Mouse (Mus musculus): ENCODE data around the gene Pcdh15. TPM values are rescaled to one million over a fixed set of nuclear protein-coding genes. Genes with fewer than 3 reads are reported as not detected.

The Pcdh15 gene
- polyA plus RNA-seq, 2 experiments from 2014 or later = 0.16 TPM; not detected in 1

DNA sequence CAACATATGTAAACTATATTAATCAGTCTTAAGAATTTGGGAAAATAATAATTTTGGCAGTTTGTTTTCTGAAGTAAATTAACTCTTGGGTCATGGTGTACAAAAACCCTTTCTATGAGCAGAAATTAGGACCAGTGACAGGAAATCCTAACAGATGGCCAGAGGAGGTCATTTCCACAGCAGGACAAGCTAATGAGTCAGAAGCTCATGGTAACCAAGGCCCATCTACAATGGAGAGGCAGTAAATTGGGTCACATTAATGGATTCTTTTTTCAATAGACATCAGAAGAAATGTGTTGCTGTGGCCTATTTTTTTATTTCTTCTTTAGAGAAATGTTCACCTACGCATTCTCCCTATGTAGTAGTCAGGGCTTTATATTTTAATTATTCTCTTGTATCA is 923.9 kb downstream of the Pcdh15 start:
- ATAC-seq = no peak

DNA sequence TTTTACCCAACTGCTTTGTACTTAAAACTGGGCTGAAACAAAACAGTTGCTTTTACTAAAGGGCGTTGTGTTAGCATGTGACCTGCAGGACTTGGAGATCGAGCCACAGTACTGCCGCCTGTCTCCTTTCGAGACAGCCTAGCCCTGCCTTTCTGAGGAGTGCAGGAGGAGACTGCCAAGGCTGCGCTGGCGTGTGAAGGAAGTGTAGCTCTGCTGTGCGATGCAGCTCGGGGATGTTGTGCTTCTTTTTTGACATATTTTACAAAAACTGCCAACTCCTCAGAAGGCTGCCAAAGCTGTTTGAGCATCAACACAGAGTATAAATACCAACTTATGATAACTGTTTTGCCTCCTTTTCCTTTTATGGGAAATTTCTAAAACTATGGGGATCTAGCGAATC is 953.9 kb downstream of the Pcdh15 start:
- ATAC-seq = no peak

DNA sequence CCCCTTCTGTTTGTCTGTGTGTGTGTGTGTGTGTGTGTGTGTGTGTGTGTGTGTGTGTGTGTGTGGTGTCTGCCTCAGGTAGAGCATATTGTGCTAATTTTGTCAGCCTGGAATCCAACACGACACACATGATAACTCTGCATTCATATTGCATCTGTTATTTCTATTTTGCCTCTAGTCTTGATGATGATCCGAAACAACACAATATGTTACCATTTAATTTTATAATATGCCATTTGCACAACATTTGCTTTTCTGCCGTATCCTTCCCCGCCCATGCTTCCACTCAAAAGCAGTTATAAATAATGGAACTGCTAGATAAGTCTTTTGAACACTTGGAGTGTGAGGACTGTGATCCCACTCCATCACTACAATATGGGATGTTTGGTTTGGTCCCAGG is 987.5 kb downstream of the Pcdh15 start:
- no peak for ATAC-seq

GRCm38 (mm10) chr10:74098296-74098695 is 999.2 kb downstream of the Pcdh15 start:
- no peak for ATAC-seq

DNA sequence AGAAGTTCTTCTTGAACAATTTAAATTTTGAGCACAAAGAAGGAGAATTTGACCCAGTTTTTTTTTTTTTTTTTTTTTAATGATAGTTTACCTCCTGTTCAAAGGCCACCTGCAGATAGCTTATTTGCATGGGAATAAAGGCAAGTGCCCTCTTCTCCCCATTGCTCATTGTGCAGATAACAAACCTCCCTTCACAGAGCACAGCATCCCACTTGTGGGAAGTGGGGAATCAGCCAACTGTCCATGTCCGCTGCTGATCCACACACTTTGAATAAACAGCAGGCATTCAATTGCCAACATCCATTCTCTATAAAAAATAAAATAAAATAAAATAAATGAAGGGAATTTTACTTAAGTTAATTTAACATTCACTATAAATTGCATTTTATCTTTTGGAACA is 1015.0 kb downstream of the Pcdh15 start:
- no peak for ATAC-seq

GRCm38 (mm10) chr10:74116817-74117216 is 1017.7 kb downstream of the Pcdh15 start:
- no peak for ATAC-seq

DNA sequence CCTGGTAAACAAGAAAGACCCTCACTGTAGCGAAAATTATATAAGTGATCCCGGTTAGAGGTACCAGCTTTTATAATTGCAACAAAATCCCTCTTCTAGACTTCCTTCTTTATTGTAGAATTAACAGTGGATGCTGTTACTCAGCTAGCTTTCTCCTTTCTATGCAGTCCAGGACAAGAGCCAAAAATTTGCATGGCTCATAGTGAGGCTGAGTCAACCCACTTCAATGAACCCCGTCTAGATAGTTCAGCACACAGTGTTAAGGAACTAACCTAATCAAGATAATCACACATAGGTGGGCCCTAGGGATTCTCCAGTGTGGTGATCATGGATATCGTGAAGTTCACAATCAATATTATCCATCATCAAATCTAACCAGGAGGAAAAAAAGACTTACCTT is 1024.3 kb downstream of the Pcdh15 start:
- no peak for ATAC-seq

- no peak for ATAC-seq
These were observed 1030.0 kb downstream of the Pcdh15 start for GRCm38 (mm10) chr10:74129192-74129591.

DNA sequence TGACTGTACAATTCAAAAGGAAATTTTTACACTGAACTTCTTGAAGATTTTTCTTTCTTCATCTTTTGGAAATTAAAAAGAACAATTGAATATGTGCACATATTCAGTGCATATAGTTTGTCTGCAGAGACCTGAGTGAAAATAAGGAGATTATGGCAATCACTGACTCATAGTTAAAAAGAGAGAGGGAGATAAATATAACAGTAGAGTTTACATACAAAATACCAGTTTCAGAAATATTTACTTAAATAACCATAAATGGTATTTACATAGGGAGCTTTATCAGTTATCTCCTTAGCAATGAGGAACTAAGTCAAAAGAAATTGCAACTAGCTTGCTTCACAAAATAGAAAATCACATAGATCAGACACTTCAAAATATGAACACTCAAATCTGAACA is 1030.5 kb downstream of the Pcdh15 start:
- ATAC-seq = no peak

DNA sequence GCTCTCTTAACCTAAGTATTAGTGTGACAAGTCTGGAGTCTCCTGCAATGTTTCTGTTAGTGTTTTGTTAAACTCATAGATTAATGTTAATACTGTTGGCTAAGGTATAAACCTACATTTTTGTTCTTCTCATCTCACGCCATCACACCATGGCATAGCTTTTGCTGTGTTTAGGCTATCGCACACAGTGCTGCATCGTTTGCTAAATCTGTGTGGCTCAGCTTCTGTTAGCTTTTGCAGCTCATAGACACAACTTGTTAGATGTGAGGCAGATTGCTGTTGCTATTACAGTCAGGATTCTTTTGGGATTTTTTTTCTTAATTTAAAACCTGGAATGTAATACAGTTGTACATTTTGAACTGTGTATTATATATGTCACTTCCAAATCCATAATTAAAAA is 1031.7 kb downstream of the Pcdh15 start:
- ATAC-seq = no peak

DNA sequence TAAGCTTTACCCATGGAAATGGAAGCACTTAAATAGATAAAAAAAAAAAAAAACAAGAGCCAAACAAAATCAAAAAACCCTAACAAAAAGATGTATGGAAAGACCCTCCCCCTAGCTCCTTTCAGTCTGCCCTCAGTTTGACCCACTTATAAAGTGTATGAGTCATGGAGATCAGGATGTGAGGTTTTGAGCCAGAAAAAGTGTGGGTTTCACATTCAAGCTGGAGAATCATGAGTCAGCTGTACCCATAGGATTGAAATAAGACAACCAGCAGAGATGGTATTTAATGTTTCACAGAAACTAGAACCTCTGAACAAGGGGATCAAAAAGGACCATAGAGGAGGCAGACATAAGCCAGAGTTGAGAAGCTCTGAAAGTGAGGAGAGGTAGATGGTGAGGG is 1048.8 kb downstream of the Pcdh15 start:
- no peak for ATAC-seq

DNA sequence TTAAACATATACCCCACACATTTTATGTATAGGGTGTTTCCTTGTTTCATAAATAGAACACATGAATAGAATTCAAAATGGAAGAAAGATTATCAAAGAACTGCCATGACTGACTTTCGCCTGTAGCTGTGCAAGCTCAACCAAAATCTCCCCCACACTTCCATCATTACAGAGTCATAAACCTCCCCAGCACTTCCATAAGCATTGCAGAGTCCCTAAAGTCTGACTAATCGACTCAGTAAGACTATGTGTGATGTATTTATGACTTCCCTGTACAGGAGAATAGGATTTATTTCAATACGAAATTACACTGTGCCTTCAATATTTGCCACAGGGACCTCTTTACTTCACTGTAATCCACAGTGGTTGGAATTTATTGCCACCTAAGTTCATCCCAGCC is 1082.8 kb downstream of the Pcdh15 start:
- ATAC-seq = no peak

DNA sequence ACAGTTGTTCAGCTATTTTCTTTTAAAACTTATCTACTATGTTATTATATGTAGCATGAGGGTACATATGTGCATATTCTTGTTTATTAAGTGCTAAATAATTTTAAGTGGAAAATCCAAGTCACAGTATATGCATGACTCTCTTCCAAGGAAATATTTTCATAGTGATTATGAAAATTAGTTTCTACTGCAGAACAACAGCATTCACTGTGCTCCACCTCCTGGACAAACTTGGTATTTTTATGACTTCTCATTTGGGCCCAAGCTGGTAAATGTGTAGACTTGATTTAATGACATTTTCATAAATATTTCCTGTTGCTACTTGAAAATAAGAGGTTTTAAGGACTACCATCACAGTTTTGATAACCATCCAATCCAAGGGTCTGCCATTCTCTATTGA is 1104.5 kb downstream of the Pcdh15 start:
- no peak for ATAC-seq

DNA sequence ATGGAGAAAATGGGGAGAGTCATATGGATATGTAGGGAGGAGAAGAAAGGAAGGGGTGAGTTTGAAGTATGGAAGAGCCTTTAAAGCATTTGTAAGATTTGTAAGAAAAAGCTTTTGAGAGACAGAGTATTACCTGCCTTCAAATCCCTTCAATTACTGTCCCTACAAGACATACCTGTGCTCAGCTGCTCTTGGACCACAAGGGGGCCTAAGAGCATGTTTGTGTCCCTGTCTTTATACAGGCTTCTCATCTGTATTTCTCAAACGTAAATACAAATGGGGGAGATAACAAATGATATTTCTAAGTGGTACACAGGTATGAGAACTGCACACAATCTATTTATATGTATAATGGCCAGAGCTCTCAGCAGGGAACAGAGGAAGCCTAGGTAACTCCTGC is 1118.1 kb downstream of the Pcdh15 start:
- no peak for ATAC-seq

DNA sequence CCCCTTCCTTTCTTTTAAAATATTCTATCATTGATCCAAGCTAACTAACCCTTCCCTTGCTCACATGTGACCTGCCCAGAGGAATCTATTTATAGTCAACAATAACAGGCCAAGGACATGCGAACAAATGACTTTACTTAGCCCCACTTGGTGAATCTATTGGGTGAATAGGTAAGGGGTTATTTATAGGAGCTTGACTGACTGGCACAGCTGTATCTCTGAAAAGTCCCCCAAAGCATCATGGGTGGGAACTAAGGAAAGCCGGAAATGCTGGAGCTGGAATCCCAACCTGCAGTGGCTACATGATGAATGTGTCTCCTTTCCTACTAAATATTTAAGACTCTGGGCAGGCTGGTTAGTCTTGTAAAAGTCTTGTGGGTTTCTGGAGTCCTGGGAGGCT is 1121.3 kb downstream of the Pcdh15 start:
- ATAC-seq = no peak

GRCm38 (mm10) chr10:74257716-74258446 is 1158.7 kb downstream of the Pcdh15 start:
- ATAC-seq = no peak

GRCm38 (mm10) chr10:74258639-74259038 is 1159.5 kb downstream of the Pcdh15 start:
- ATAC-seq = no peak

DNA sequence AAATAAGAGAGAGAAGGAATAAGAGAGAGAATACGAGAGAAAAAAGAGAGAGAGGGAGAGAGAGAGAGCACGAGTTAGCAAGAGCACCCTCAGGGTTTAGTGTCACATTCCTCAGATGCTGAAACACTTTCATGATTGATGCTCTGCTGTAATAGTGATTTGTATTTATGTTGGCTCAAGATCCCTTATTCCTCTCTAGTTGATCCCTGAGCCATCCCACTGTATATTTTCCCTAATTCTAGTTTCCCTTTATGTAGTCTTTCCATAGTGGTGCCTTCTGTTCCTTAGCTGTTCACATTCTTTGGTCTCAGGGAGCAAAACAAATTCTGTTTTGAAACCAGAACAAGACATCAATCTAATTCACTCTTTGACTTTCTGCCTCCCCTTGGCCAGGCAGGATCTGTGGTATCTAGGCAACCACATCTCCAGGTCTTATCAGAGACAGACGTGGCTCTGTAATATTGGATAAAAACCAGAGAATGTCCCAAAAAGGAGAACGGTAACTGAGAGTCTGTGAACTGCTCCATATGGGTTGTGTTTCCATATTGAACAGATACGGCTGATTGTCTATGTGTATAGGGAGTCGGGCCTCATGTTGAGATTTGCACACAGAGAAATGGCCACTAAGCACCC is 1170.6 kb downstream of the Pcdh15 start:
- no peak for ATAC-seq

DNA sequence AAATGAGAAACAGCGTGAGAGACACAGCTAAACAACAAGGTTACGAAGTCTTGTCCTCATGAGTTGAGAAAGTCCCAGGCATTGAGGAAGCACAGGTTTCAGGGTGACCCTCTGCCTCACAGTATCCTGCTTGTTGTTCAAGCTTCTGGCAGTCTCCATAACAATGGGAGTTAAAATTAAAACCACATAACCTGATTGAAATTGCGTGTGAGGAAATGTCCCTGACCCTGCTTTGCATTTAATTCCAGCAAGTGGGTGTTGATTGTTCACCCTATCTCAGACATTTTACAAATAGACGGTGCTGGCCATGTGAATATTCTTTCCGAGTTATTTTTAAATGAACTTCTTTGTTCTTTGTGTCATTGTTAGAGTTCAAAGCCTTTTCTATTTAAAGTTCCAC is 1171.8 kb downstream of the Pcdh15 start:
- no peak for ATAC-seq

- ATAC-seq = no peak
These were observed 1205.0 kb downstream of the Pcdh15 start for GRCm38 (mm10) chr10:74304120-74304519.

DNA sequence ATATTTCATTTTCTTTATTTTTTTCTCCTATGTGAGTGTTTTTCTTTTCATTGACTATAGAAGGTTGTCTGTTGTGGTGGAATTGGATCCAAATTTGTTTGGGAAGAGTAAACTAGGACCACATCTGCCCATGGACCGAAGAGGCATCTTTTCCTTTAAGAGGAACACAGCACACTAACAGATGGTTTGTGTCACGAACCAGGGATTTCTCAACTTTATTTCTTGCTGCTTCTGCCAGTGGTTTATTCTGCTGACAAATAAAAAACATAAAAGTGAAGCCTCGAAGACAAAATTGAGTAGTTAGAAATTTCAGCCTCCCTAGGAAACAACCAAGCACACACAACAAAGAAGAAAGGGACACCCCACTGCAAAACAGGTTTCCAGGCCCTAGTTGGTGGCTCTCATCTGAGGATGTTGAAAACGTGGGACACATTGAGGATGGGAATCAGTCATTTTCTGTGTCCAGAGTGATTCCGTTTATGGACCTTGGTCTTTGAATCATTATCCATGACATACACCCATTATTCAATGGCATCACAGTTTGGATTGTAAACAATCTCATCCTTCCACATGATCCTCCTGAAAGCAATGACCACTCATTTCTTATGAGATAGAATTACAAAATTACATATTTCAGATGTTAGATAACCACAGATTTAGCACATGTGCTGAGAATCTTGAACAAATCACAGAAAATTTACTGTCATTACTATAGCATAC is 1206.5 kb downstream of the Pcdh15 start:
- no peak for ATAC-seq

DNA sequence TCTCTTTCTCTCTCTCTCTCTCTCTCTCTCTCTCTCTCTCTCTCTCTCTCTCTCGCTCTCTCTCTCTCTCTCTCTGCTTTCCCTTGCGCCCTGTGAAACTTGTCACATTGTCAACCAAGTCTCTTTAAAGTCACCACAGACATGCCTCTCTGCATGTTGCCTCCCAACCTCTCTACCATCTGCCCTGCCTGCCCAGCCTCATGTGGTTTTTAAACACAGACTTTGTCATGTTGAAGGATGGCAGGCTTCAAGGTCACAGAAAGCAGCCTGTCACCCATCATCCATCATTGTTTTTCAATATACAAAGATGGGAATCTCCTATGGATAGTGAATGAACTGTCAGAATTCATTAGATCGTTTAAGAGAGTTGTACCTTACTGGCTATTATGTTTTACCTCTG is 1207.9 kb downstream of the Pcdh15 start:
- no peak for ATAC-seq

DNA sequence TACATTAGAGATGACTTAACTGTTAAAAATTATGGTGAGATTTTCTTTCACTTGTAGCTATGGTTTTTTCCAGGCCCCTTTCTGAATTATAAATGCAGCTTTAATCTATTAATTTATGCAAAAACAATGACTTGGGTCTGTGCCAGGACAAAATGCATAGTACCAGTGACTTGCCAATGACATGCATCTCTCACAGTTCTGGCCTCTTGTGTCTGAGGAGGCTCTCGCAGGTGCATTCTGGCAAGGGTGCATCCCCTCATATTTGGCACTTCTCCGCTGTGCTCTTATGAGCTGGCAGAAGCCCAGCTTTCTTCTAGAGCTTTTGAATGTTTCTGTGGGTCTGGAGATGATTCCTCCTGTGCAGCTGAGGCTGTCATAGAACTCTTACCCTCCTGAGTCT is 1216.9 kb downstream of the Pcdh15 start:
- no peak for ATAC-seq

DNA sequence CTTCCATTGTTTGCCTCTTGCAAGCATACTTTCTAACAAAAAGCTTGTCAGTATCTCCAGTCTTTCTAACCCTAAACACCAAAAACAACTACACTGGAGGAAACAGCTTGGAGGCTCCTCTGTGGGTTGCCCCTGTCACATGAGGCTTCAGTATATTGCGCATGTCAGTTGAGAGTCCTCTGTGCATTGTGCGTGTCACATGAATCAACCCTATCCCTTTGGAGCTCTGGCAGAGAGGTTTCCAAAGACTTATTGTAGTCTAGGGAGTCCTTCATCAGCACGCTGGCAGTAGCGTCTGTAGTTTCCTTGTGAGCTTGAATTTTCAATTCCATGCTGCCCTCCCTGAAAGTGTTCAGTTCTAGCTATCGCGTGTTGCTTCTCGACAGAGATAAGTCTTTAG is 1236.3 kb downstream of the Pcdh15 start:
- ATAC-seq = no peak
